Mouse (Mus musculus) CH12.LX (cell line): ENCODE measurements at regions not wholly inside any gene's neighbourhood (a gene's known extent, or its start where the extent isn't known, plus 50 kb on each side); places are given as distances from the start of the nearest gene placed in this dataset.

Experiments
- DNase-seq: peaks from one replicate; pipeline ENCODE4 v3.0.0-alpha.2; 2013; ENCODE audit errors: extremely low read depth
- H3K27ac ChIP-seq: 2 replicates; pipeline ENCODE4 v1.5.1; 2012; ENCODE audit warnings: low read depth, mild to moderate bottlenecking, control low read depth, moderate library complexity; ENCODE audit not compliant: insufficient read depth
- H3K27me3 ChIP-seq: replicated peaks from 2 replicates; pipeline ENCODE3; 2012; ENCODE audit warnings: inconsistent platforms
- H3K36me3 ChIP-seq, 2 experiments: replicated peaks in 1 of 2; 2 replicates each; pipeline versions ENCODE3 to v1.6.1; 2012; ENCODE audit warnings: inconsistent platforms in 1 of 2, low read length in 1 of 2, mild to moderate bottlenecking in 1 of 2, mixed read lengths in 1 of 2, moderate library complexity in 1 of 2; ENCODE audit not compliant: control insufficient read depth in 1 of 2, insufficient read depth in 1 of 2
- H3K4me1 ChIP-seq, 2 experiments: 2 replicates each; pipeline ENCODE4 v1.6.1; 2012; ENCODE audit warnings: inconsistent platforms in 1 of 2, moderate library complexity in 1 of 2; ENCODE audit not compliant: insufficient read depth in 2 of 2, control insufficient read depth in 1 of 2
- H3K4me2 ChIP-seq: 2 replicates; pipeline ENCODE4 v1.6.1; 2012; ENCODE audit warnings: low read depth, mild to moderate bottlenecking, control low read depth; ENCODE audit not compliant: poor library complexity, insufficient read depth, severe bottlenecking
- H3K4me3 ChIP-seq, 3 experiments: fragments of 150-350 bp in 1 of 3; sonication (generic) in 1 of 3; replicated peaks in 1 of 3; 2 replicates each; pipeline versions ENCODE3 to v1.5.1; 2011 to 2012; ENCODE audit warnings: low read depth in 2 of 3, low read length in 2 of 3, mild to moderate bottlenecking in 2 of 3, moderate library complexity in 2 of 3, control low read depth in 1 of 3, improper control_type of control experiment in 1 of 3, inconsistent platforms in 1 of 3, mixed read lengths in 1 of 3; ENCODE audit not compliant: poor library complexity in 1 of 3
- H3K79me2 ChIP-seq: replicated peaks from 2 replicates; pipeline ENCODE4 v1.6.1; 2012; ENCODE audit warnings: mild to moderate bottlenecking, moderate library complexity; ENCODE audit not compliant: control insufficient read depth, poor library complexity, insufficient read depth, severe bottlenecking; ENCODE audit errors: extremely low read depth
- H3K9ac ChIP-seq: 2 replicates; pipeline ENCODE4 v1.6.1; 2012; ENCODE audit warnings: low read depth, mild to moderate bottlenecking, control low read depth, moderate library complexity; ENCODE audit not compliant: insufficient read depth
- H3K9me3 ChIP-seq: replicated peaks from 2 replicates; pipeline ENCODE3; 2012; ENCODE audit warnings: low read length, inconsistent platforms, mixed read lengths
- CHD1 ChIP-seq: IDR thresholded peaks from 2 replicates; pipeline ENCODE4 v1.6.1; 2012; ENCODE audit warnings: low read depth, low read length, improper control_type of control experiment, inconsistent platforms
- CTCF ChIP-seq, 2 experiments: IDR thresholded peaks in 1 of 2; conservative IDR thresholded peaks in 1 of 2; 2 replicates each; pipeline ENCODE4 v1.5.1; 2011 to 2012; ENCODE audit warnings: low read depth in 2 of 2, low read length in 2 of 2, improper control_type of control experiment in 1 of 2, inconsistent platforms in 1 of 2, mild to moderate bottlenecking in 1 of 2, moderate library complexity in 1 of 2
- ELF1 ChIP-seq: IDR thresholded peaks from 2 replicates; pipeline ENCODE4 v1.6.1; 2014; ENCODE audit warnings: low read depth, mild to moderate bottlenecking, inconsistent platforms, low read length, improper control_type of control experiment
- GABPA ChIP-seq: IDR thresholded peaks from 2 replicates; pipeline ENCODE4 v1.6.1; 2012; ENCODE audit warnings: low read depth, low read length, improper control_type of control experiment, inconsistent platforms; ENCODE audit not compliant: insufficient replicate concordance
- IRF4 ChIP-seq: IDR thresholded peaks from 2 replicates; pipeline ENCODE4 v1.6.1; 2014; ENCODE audit warnings: low read depth, mild to moderate bottlenecking, inconsistent platforms, low read length, improper control_type of control experiment
- JUN ChIP-seq: IDR thresholded peaks from 2 replicates; pipeline ENCODE4 v1.6.1; 2011; ENCODE audit warnings: low read depth, mild to moderate bottlenecking, low read length, improper control_type of control experiment, moderate library complexity; ENCODE audit not compliant: insufficient read depth
- MAZ ChIP-seq: IDR thresholded peaks from 2 replicates; pipeline ENCODE4 v1.6.1; 2012; ENCODE audit warnings: low read depth, mild to moderate bottlenecking, inconsistent platforms, low read length, improper control_type of control experiment, moderate library complexity
- MEF2A ChIP-seq: IDR thresholded peaks from 2 replicates; pipeline ENCODE4 v1.6.1; 2014; ENCODE audit warnings: low read depth, mild to moderate bottlenecking, inconsistent platforms, low read length, improper control_type of control experiment, borderline replicate concordance
- MXI1 ChIP-seq: IDR thresholded peaks from 2 replicates; pipeline ENCODE4 v1.6.1; 2011; ENCODE audit warnings: mild to moderate bottlenecking, low read depth, low read length, improper control_type of control experiment
- MYC ChIP-seq: IDR thresholded peaks from 2 replicates; pipeline ENCODE4 v1.6.1; 2011; ENCODE audit warnings: low read depth, mild to moderate bottlenecking, improper control_type of control experiment, low read length
- PAX5 ChIP-seq: IDR thresholded peaks from 2 replicates; pipeline ENCODE4 v1.6.1; 2012; ENCODE audit warnings: low read length, inconsistent platforms, mixed read lengths
- SIN3A ChIP-seq: IDR thresholded peaks from 2 replicates; pipeline ENCODE4 v1.6.1; 2012; ENCODE audit warnings: low read length, improper control_type of control experiment, inconsistent platforms
- TBP ChIP-seq: conservative IDR thresholded peaks from 2 replicates; pipeline ENCODE4 v1.6.1; 2011; ENCODE audit warnings: low read depth, low read length, improper control_type of control experiment
- TCF12 ChIP-seq: IDR thresholded peaks from 2 replicates; pipeline ENCODE4 v1.6.1; 2014; ENCODE audit warnings: low read depth, mild to moderate bottlenecking, inconsistent platforms, low read length, improper control_type of control experiment
- USF1 ChIP-seq: IDR thresholded peaks from 2 replicates; pipeline ENCODE4 v1.6.1; 2014; ENCODE audit warnings: low read depth, mild to moderate bottlenecking, inconsistent platforms, low read length, improper control_type of control experiment
- USF2 ChIP-seq: conservative IDR thresholded peaks from 2 replicates; pipeline ENCODE4 v1.6.1; 2011; ENCODE audit warnings: low read depth, low read length, improper control_type of control experiment
- ZMIZ1 ChIP-seq: IDR thresholded peaks from 2 replicates; pipeline ENCODE4 v1.6.1; 2012; ENCODE audit warnings: low read depth, mild to moderate bottlenecking, inconsistent platforms, low read length, improper control_type of control experiment
- dilution Hi-C: fragments of 300-500 bp; cut with MboI; formaldehyde crosslinking; loops from 2 replicates; pipeline ENCODE4 v1.14.3; 2020; ENCODE audit warnings: low sequenced_read_pairs; ENCODE audit not compliant: extremely low pct_unique_long_range_greater_than_20kb, extremely low pct_ligation_motif_present
- in situ Hi-C: fragments of 300-500 bp; cut with MboI; formaldehyde crosslinking; loops from 3 replicates; pipeline ENCODE4 v1.14.3; 2019; ENCODE audit warnings: low sequenced_read_pairs, low pct_ligation_motif_present, low pct_unique_long_range_greater_than_20kb, mixed read lengths

- Histone ChIP-seq H3K4me3 (no peak overlapping the region), H3K27ac (no peak overlapping the region), H3K9me3 (no peaks in the 10 kb centered on the region), H3K27me3 (no peaks in the 10 kb centered on the region), H3K4me2 (no peak overlapping the region), H3K36me3 (no peaks in the 10 kb centered on the region), H3K9ac (no peak overlapping the region), H3K4me1 (peaks cover 0 to 8% of the 10 kb centered on the region in 2 experiments; a peak in 1 of 4 replicates), H3K79me2 (no peaks in the 10 kb centered on the region)
- in situ Hi-C loops (no loop called here), dilution Hi-C loops (no loop called here)
- TF ChIP-seq TCF12: no peak
- no peak for DNase-seq
These were observed 274.6 kb upstream of the Gm21798 start for GRCm38 (mm10) chr15:64542908-64543307.

- Histone ChIP-seq H3K79me2 (no peaks in the 10 kb centered on the region), H3K27ac (no peak overlapping the region), H3K9me3 (no peaks in the 10 kb centered on the region), H3K27me3 (no peaks in the 10 kb centered on the region), H3K36me3 (no peaks in the 10 kb centered on the region), H3K4me3 (no peak overlapping the region), H3K4me1 (peaks cover 0 to 8% of the 10 kb centered on the region in 2 experiments; a peak in 1 of 4 replicates), H3K4me2 (no peak overlapping the region), H3K9ac (no peak overlapping the region)
- dilution Hi-C loops (no loop called here), in situ Hi-C loops (no loop called here)
- no peak for DNase-seq
- no peak for TF ChIP-seq MAZ
- no peak for TF ChIP-seq MYC
- TF ChIP-seq JUN: no peak
- TF ChIP-seq USF2: no peak
- no peak for TF ChIP-seq GABPA
- no peak for TF ChIP-seq ELF1
- no peak for TF ChIP-seq MXI1
- TF ChIP-seq USF1: no peak
- no peak for TF ChIP-seq IRF4
- TF ChIP-seq CHD1: no peak
These were observed 271.5 kb upstream of the Gm21798 start for GRCm38 (mm10) chr15:64546035-64546434.

GRCm38 (mm10) chr15:64557540-64557939 lies 260.0 kb upstream of the Gm21798 start:
- Histone ChIP-seq H3K27ac (no peak overlapping the region), H3K27me3 (no peaks in the 10 kb centered on the region), H3K79me2 (no peaks in the 10 kb centered on the region), H3K4me2 (no peak overlapping the region), H3K9me3 (no peaks in the 10 kb centered on the region), H3K4me1 (no peaks in the 10 kb centered on the region), H3K36me3 (no peaks in the 10 kb centered on the region), H3K4me3 (no peak overlapping the region), H3K9ac (no peak overlapping the region)
- in situ Hi-C loops: no loop called here
- no peak for TF ChIP-seq IRF4
- no peak for TF ChIP-seq TBP
- TF ChIP-seq MXI1: no peak
- TF ChIP-seq ZMIZ1: no peak
- TF ChIP-seq CTCF (conservative IDR thresholded peaks at IDR 0.05 in 1 of 2, IDR thresholded peaks at IDR 0.05 in 1 of 2; ENCODE audit: low read depth in 2 of 2, low read length in 2 of 2): no peak
- TF ChIP-seq MEF2A: no peak
- TF ChIP-seq SIN3A: no peak
- no peak for TF ChIP-seq PAX5
- DNase-seq: no peak
- dilution Hi-C loops: no loop called here
